In the genomic region with DNA sequence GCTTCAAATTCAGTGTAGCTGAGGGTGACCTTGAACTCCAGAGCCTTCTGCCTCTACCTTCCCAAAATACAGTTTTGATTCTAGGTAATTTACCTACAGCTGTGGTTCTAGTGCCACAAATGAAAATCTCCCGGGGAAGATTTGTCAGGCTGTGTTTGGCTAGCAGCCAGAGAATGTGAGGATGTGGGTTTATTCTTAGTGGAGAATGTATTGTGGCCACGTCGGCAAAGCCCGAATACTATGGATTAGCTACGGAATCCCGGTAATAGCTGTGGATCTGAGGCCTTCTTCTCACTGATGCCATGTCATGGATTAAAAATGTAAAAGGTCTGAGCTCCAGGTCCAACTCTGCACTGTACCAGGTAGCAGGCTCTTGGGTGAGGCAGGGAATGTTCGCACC, we compare ENCODE assay signal across 17 mouse cellular contexts.
"Had no signal": no experiment of that assay in that cellular context is flagged by ENCODE, and none has a peak within 500 bp of the region (broad histone marks: within the 10 kb centered on the region; RNA-seq: fewer than 3 reads in every experiment).

No protein-coding gene starts in this region.

- H3K27me3 ChIP-seq: limb, embryonic 13.5 days; liver, embryonic 12.5 days; liver, embryonic 15.5 days; midbrain, embryonic 13.5 days had no signal

- H3K4me2 ChIP-seq: limb, embryonic 13.5 days; liver, embryonic 12.5 days; liver, embryonic 15.5 days; midbrain, embryonic 13.5 days had no signal

- H3K4me3 ChIP-seq: limb, embryonic 10.5 days; limb, embryonic 13.5 days; liver, embryonic 12.5 days; liver, embryonic 15.5 days; midbrain, embryonic 13.5 days had no signal

- ATAC-seq: liver, embryonic 12.5 days; midbrain, embryonic 13.5 days had no signal

- DNase-seq: kidney, adult 18-20 months; kidney, adult 9 months; kidney, postnatal 14 days; kidney, postnatal 4 days; liver; lung, adult 18-20 months; right cerebral cortex, adult 18-20 months; right cerebral cortex, postnatal 14 days; right cerebral cortex, postnatal 4 days; thymus, adult 18-20 months; thymus, postnatal 4 days had no signal

- H3K9ac ChIP-seq: limb, embryonic 13.5 days; liver, embryonic 12.5 days; liver, embryonic 15.5 days; midbrain, embryonic 13.5 days had no signal

- H3K4me1 ChIP-seq: liver, embryonic 12.5 days; liver, embryonic 15.5 days; midbrain, embryonic 13.5 days had no signal

- H3K9me3 ChIP-seq: limb, embryonic 10.5 days; limb, embryonic 13.5 days; liver, embryonic 12.5 days; liver, embryonic 15.5 days; midbrain, embryonic 13.5 days had no signal

- H3K27ac ChIP-seq: limb, embryonic 10.5 days; limb, embryonic 13.5 days; liver, embryonic 12.5 days; liver, embryonic 15.5 days; macrophage; midbrain, embryonic 13.5 days had no signal

- H3K36me3 ChIP-seq: limb, embryonic 10.5 days; limb, embryonic 13.5 days; liver, embryonic 12.5 days; liver, embryonic 15.5 days; midbrain, embryonic 13.5 days had no signal
